Mouse (Mus musculus) CD4-positive, CD25-positive, alpha-beta regulatory T cell, adult 4 months (primary cell): ENCODE measurements around the gene Nckap5. TPM values are rescaled to one million over a fixed set of nuclear protein-coding genes. Genes with fewer than 3 reads are reported as not detected.

Source experiments
- ATAC-seq: one replicate; pipeline ENCODE4 v1.8.0; 2017
- polyA plus RNA-seq, 2 experiments: library from polyadenylated mRNA; unstranded; fragments of 100-300 nt; shearing (Covaris generic); gene quantifications; one replicate each; pipeline ENCODE4 v1.2.1; 2017

Gene Nckap5
- polyA plus RNA-seq, 2 experiments from 2014 or later = 2.1 to 2.3 TPM

- no peak for ATAC-seq
Measured at GRCm38 (mm10) chr1:126765506-126766170, 65.0 kb downstream of the Nckap5 start.

GRCm38 (mm10) chr1:126764201-126764600 is 66.4 kb downstream of the Nckap5 start:
- peak; percentile 46 for ATAC-seq

GRCm38 (mm10) chr1:126763192-126763591 is 67.4 kb downstream of the Nckap5 start:
- peak; percentile 80 for ATAC-seq

- no peak for ATAC-seq
Measured at GRCm38 (mm10) chr1:126760386-126760785, 70.2 kb downstream of the Nckap5 start.

- no peak for ATAC-seq
Measured at GRCm38 (mm10) chr1:126755682-126756081, 74.9 kb downstream of the Nckap5 start.

GRCm38 (mm10) chr1:126753611-126754010 is 77.0 kb downstream of the Nckap5 start:
- ATAC-seq = no peak

GRCm38 (mm10) chr1:126752247-126753037 is 78.2 kb downstream of the Nckap5 start:
- no peak for ATAC-seq

GRCm38 (mm10) chr1:126751137-126751536 is 79.5 kb downstream of the Nckap5 start:
- no peak for ATAC-seq

GRCm38 (mm10) chr1:126750156-126750555 is 80.4 kb downstream of the Nckap5 start:
- ATAC-seq = no peak

GRCm38 (mm10) chr1:126747914-126748313 is 82.7 kb downstream of the Nckap5 start:
- peak; percentile 88 for ATAC-seq

GRCm38 (mm10) chr1:126745482-126746136 is 85.0 kb downstream of the Nckap5 start:
- ATAC-seq = no peak

- no peak for ATAC-seq
Measured at GRCm38 (mm10) chr1:126744631-126745305, 85.8 kb downstream of the Nckap5 start.

GRCm38 (mm10) chr1:126738291-126738640 is 92.3 kb downstream of the Nckap5 start:
- ATAC-seq = no peak

GRCm38 (mm10) chr1:126737554-126738290 is 92.9 kb downstream of the Nckap5 start:
- ATAC-seq = no peak

- ATAC-seq = no peak
Measured at GRCm38 (mm10) chr1:126731691-126732090, 98.9 kb downstream of the Nckap5 start.

GRCm38 (mm10) chr1:126726400-126727055 is 104.1 kb downstream of the Nckap5 start:
- no peak for ATAC-seq

GRCm38 (mm10) chr1:126725628-126726367 is 104.8 kb downstream of the Nckap5 start:
- no peak for ATAC-seq

- ATAC-seq = no peak
Measured at GRCm38 (mm10) chr1:126721917-126722316, 108.7 kb downstream of the Nckap5 start.

GRCm38 (mm10) chr1:126719733-126720348 is 110.8 kb downstream of the Nckap5 start:
- ATAC-seq = no peak

- ATAC-seq = no peak
Measured at GRCm38 (mm10) chr1:126706611-126707010, 124.0 kb downstream of the Nckap5 start.

- no peak for ATAC-seq
Measured at GRCm38 (mm10) chr1:126700978-126701320, 129.7 kb downstream of the Nckap5 start.
